Mouse (Mus musculus) heart, postnatal 14 days (tissue): ENCODE measurements around the gene Abhd14b. TPM values are rescaled to one million over a fixed set of nuclear protein-coding genes. Genes with fewer than 3 reads are reported as not detected.
"Not testable (repeated sequence)": the region's sequence is repeated elsewhere in the genome, so short reads cannot be mapped to it uniquely, and the experiment has no call there.

Source experiments
- DNase-seq, 2 experiments: peaks; one replicate each; pipeline ENCODE4 v3.0.0; 2021 to 2022
- intact Hi-C: fragments of 180-260 bp; cut with DNase I; formaldehyde crosslinking; loops from one replicate; pipeline ENCODE4 v1.15.1; 2025
- total RNA-seq, 2 experiments: library from RNA; stranded (reverse); gene quantifications; 2 replicates each; pipeline ENCODE4 v1.2.3; 2021

The Abhd14b gene
- total RNA-seq, 2 experiments from 2014 or later: 6.8 to 8.9 TPM

DNA sequence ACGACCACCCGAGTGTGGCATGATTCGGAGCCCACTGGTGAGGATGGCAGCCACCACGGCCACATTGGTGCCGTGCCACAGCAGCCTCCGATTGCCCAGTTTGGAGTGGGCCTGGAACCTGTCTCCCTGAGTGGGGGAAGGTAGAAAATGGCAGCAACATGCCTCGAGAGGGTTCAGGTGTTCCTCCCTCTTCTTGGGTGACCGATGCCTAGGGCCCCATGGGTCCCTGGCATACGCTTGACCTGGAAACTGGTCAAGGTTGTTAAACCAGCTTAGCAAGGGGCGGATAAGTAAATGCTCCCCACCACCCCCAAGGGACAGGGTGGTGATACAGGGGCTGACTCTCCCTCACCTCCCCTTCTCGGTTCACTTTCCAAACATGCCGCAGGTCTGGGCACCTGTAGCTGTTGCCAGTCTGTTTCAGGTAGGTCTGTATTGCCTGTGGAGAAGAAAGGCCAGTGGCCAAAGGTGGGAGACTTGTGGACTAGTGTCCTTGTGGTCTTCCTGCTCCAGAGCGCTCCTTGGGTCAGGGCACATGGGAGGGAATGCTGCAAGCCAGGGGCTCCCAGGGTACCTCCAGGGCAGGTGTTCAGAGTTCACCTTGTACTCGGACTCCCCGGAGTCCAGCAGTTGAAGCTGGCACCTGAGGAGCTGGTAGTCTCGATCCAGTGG lies 26.0 kb downstream of the Abhd14b start:
- peak; percentile 4 to 5 for DNase-seq
- intact Hi-C loops: no loop called here

DNA sequence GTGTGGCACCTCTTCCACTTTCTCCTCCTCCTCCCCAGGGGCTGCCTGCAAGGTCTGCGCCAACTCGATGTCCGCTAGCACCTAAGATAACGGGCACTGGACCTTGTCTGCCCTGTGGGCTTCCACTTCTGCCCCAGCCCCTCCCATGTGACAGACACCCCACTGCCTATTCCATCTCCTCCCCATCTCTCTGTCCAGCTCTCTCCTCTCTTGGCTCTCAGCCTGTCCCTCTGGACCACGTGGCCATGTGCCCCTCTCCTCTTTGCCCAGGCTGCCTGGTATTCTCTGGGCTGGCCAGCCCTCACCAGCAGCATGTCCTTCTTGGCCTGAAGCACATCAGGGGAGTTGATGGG lies 26.5 kb downstream of the Abhd14b start:
- intact Hi-C loops: loop anchor here (2.0 kb wide), 1 partner anchor 45 kb away; the partner anchor contains the start of gene Rpl29
- peak; percentile 3 to 5 for DNase-seq

DNA sequence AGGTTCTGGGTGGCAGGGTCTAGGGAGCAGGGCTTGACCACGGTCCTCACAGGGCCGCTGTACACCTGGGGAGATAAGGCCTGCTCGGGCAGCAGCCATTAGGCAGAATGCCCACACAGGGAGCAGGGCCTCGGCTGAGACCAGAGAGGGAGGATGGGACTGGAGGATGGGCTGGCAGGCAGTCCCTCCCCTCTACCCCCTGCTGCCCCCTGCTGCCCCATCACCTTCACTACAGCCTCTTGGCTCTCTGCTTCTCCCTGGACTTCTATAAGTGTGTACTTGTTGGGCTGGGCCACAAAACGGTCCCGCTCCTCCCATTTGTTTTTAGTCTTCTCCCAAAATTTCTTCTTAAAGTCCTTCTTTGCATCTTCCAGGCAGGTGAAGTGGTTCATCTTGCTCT lies 27.2 kb downstream of the Abhd14b start:
- peak; percentile 75 to 81 for DNase-seq
- intact Hi-C loops: loop anchor here (2.0 kb wide), 1 partner anchor 46 kb away; the partner anchor contains the start of gene Rpl29

DNA sequence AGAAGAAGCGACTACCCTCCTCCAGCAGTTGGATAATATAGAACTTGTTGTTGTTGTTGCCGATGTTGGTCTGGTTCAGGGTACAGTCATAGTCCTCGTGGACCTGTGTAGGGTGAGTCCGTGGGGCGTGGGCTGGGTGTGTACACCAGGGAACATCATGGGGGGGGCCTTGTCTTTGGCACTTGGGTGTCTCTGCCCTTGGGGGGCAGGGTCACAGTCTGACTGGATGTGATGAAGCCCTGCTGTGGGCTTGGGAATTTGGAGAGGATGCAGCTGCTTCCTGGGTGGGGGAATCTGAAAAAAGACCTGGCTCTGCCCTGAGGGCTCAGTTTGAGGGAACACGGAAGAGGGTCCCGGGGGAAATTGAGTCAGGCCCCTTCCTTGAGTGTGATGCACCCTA lies 27.8 kb downstream of the Abhd14b start:
- DNase-seq: peak; percentile 48 to 56
- intact Hi-C loops: loop anchor here (2.0 to 5.0 kb wide), 3 partner anchors 46 to 168 kb away; partner anchors contain the start of genes Dusp7 and Rpl29

DNA sequence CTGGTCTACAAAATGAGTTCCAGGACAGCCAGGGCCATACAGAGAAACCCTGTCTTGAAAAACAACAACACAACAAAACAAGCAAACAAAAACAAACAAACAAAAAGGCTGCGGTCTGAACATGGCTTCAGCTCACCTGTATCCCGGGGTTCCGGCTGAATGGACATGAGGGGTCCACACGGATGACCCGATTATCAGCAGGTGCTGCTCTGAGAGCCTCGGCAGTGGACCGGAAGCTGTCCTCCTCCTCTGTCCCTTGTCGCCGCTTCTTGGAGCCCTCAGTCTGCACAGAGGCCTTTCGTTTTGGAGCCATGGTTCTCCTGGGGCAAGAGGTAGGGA lies 28.4 kb downstream of the Abhd14b start, which contains the start of gene Rrp9:
Gene Rrp9, plus strand, starts transcription at position 301 of the 339 bp plus-strand sequence.
- intact Hi-C loops: loop anchor here (1.0 to 5.0 kb wide), 5 partner anchors 27 to 187 kb away; partner anchors contain the start of genes Dusp7 and Rpl29
- DNase-seq: no peak

DNA sequence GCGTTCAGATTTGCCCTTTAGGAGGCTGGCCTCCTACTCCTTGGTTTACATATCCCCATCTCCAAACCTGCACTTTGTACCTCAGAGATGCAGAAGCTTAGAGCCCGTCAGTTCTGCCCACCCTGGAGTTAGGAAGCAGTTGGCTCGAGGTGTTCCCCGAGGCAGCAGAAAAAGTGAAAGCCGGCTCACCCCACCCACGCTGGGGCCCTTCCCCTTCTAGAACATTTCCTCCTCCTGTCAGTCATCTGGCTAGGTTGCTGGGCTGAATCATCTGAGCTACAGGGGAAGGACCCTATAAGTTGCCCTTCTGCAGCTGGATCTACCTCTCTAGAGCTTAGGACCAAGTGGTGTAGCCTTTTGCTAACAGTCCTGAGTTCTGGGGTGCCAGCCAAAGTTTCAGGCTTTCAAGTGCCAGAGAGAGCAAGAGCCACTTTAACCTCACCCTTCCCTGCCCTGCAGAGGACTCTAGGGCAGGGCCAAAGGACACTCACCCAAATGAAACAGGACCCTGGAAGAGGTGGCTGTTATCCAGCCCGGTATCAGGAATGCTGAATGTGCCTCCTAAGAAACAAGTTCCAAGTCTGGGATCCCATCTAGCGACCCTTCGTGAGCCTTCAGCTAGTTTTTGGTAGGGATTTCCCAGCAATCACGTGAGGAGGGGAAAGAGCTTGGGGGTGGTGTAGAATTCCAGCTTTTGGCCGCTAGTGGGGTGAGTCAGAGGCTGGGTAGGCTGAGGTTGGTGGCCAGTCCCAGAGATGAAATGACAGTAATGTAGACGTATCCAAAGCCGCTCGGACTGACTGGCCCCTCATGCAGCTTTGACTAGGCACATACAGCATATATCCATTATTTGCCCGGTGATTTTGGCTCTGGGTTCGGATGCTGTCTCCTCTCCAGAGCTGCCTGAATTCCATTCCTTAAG lies 29.0 kb downstream of the Abhd14b start:
- intact Hi-C loops: loop anchor here (1.0 to 5.0 kb wide), 4 partner anchors 28 to 187 kb away; partner anchors contain the start of gene Dusp7
- DNase-seq: peak; percentile 63 to 68

DNA sequence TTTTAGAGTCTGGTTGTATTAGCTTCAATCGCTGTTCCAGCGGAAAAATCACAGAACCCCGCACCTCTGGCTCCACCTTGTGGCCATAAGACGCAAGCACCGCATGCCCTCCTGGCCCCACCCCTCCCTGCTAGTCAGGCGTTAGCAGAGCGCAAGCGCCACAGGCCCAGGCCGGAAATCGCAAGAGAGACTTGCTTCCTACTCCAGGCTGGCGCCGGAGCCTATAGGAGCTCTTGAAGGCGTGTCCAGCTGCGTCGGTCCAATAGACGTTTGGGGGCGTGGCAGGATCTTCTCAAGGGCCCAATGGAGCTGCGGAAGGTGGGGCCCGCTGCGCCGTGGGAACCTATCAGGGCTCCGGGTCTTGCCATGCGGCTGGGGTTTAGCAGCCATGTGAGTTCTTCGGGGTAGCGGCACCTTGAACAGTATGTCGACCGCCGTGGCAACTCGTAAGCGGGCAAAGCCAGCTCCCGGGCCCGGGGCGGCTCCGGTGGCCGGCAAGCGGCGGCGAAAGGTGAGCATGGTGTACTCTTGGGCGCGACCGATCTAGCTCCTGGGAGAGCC lies 29.7 kb downstream of the Abhd14b start, which contains the start of gene Parp3:
Gene Parp3, minus strand, starts transcription at position 26 of the 561 bp plus-strand sequence.
- intact Hi-C loops: loop anchor here (1.0 to 5.0 kb wide), 4 partner anchors 29 to 188 kb away; partner anchors contain the start of gene Dusp7
- DNase-seq: peak; percentile 97 to 98

DNA sequence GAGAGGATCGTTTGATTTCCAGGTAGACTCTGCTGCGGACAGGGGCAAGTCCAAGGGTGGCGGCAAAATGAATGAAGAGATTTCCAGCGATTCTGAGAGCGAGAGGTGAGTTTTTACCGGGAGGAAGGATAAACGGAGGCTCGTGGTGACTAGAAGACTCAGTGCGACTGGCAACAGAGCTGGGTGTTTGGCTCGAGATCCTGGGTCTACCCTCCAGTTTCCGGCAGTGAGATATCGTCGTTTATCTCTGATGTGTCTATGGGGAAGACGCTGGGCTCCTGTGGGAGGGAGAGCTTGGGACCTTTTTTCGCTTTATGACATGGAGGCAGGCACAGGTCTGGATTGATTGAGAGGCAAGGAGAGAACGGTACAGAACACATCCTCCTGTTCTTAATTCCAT lies 30.4 kb downstream of the Abhd14b start:
- no peak for DNase-seq
- intact Hi-C loops: loop anchor here (2.0 to 5.0 kb wide), 3 partner anchors 110 to 189 kb away; partner anchors contain the start of gene Dusp7

DNA sequence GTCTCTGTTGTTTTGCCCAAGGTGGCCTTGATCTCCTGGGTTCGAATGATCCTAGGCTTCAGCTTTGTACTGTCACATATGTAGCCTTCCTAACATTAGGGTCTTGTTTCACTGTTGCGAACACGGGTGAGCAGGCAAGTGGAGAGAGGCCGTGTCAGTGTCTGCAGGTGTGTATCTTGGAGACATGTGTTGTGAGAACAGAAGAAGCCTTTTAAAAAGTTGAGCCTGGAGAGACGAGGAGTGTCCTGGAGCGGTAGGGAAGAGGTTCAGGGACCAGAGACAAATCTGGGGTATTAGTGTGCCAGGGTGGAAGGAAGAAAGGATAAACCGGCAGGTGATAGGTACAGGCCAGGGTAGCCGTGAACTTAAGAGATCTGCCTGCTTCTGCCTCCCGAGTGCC lies 30.8 kb downstream of the Abhd14b start:
- intact Hi-C loops: loop anchor here (5.0 kb wide), 2 partner anchors 111 to 171 kb away; partner anchors contain the start of gene Dusp7
- no peak for DNase-seq

DNA sequence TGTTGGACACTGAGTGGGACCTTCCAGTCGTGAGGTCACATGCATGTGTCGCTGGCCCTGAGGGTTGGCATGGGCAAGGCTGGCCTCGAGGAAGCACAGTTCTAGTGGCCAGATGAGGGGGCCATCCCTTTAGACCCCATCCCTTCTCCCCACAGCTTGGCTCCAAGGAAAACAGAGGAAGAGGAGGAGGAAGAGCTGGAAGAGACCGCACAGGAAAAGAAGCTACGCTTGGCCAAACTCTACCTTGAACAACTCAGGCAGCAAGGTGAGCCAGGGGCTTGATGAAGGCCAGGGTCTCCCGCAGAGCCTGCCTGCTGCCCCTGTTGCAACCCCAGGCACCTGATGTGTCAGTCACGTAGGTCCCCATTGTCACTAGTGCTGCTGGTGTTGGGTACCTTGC lies 33.3 kb downstream of the Abhd14b start:
- no peak for DNase-seq
- intact Hi-C loops: no loop called here

DNA sequence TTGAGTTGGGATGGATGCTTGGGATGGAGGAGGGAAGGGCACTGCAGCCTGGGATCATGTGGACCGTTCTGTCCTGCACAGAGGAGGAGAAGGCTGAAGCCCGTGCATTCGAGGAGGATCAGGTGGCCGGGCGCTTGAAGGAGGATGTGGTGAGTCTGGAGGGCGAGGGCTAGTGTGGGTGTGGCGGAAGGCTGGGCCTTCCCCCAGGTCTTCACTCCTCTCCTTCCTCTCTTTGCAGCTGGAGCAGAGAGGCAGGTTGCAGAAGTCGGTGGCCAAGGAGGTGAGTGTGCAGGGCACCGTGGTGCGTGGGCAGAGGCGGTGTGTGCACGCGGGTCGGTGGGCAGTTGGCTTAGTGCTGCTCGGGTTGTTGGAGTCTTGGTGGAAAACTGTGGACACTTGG lies 33.8 kb downstream of the Abhd14b start:
- DNase-seq: no peak
- intact Hi-C loops: no loop called here

DNA sequence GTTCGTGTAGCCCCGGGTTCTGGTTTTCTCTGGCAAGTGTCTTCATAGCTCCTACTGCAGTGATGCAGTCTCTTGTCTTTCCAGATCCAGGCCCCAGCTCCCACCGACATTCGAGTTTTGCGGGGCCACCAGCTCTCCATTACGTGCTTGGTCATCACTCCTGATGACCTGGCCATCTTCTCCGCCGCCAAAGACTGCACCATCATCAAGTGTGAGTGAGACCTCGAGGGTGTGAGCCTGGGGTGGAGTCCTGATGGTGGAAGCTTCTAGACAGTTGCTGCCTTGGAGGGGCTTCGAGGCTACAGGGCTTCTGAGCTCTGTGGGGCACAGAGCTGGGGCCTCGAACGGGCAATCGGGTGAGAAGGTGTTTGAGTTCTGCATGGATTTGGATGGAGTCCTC lies 34.4 kb downstream of the Abhd14b start:
- intact Hi-C loops: no loop called here
- peak in 1 of 2 experiments; percentile 0 for DNase-seq

DNA sequence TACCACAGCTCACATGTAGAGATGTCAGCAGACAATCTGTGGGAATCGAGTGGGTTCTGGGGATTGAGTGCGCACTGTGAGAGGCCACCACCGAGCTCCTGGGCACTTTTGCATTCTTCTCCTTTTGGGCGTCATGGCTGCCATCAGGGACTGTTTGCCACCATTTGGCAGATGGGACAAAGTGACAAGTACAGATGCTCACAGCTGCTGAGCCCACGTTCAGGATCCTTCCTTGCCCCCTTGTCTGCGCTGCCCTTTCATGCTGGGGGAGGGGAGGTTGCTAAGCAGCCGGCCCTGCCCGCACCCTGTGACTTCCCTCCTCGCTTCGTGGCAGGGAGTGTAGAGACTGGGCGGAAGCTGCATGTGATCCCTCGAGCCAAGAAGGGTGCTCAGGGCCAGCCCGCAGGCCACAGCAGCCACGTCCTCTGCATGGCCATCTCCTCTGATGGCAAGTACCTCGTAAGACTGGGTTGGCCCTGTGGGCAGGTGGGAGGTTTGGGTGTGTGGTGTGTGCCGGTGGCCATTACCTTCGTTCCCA lies 35.4 kb downstream of the Abhd14b start:
- DNase-seq: no peak

DNA sequence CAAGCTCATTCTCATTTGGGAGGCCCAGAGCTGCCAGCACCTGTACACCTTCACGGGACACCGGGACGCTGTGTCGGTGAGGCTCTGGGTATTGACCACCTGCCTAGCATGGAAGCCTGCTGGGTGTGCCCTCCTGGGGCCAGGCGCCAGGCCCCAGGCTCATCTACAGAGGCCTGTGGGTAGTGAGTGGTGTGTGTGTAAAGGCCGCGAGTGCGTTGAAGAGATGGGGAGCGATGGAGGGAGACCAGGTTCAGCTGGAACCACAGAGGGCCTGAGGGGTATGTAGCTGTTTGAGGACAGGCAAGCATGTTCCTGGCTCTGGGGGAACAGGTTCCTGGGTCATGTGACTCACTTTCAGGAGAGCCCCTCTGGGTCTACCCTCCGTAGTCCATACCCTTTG lies 35.9 kb downstream of the Abhd14b start:
- peak in 1 of 2 experiments; percentile 0 for DNase-seq
- intact Hi-C loops: no loop called here

More for the DNA sequence above, 35.4 kb downstream of the Abhd14b start:
- intact Hi-C loops: no loop called here

DNA sequence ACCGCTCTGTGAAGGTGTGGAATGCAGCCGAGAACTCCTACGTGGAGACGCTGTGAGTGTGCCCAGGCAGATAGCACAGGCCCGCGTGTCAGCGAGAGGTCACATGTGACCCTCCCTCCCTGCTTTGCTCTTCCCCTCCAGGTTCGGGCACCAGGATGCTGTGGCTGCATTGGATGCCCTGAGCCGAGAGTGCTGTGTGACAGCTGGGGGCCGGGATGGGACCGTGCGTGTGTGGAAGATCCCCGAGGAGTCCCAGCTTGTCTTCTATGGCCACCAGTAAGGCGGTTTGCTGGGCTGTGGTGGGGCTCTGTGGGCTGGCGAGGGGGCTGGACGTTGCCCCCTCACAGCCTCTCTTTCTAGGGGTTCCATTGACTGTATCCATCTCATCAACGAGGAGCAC lies 36.3 kb downstream of the Abhd14b start:
- peak in 1 of 2 experiments; percentile 0 for DNase-seq
- intact Hi-C loops: no loop called here

DNA sequence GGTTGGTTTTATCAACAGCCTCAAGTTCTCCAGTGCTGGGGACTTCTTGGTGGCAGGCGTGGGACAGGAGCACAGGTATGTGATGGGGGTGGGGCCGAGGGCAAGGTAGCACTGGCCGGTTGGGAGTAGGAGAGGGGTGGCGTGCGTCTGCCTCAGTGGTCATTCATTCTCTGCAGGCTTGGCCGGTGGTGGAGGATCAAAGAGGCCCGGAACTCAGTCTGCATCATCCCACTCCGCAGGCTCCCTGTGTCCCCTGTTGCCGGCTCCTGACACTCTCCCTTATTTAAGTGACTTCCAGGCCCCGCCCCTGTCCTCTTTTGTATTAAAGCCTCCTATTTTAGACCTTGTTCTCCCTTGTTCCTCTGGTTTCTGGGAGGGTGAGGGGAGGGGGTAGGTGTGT lies 37.8 kb downstream of the Abhd14b start:
- DNase-seq: no peak
- intact Hi-C loops: no loop called here

DNA sequence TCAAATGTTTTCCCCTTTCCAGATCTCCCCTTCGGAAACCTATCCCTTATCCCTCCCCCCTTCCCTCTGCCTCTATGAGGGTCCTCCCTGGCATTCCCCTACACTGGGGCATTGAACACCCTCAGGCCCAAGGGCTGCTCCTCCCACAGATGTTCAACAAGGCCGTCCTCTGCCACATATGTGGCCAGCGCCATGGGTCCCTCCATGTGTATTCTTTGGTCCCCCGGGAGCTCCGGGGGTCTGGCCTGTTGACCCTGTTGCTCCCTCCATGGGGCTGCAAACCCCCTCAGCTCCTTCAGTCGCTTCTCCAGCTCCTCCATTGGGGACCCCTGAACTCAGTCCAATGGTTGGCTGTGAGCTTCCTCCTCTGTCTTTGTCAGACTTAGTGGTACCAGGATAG lies 40.3 kb downstream of the Abhd14b start:
- intact Hi-C loops, DNase-seq: not testable (repeated sequence)

DNA sequence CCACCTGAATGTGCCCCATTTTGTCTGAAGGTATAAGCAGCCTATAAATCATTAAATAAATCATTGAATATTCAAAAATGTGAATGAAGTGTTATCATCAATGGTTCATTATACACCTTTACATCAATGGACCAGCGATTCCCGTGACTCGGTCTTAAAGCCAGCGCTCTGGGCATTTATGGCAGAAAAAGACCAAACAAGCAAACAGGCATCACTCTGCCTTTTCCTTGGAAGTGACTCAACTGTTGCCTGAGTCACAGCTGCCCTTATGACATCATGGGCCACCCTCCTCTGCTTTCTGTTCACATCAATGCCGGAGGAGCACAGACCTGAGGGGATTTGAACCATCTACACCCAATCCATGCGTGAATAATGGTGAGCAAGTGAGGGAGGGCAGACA lies 52.4 kb downstream of the Abhd14b start, which contains the start of gene Iqcf1:
Gene Iqcf1, plus strand, starts transcription at position 301 of the 400 bp plus-strand sequence.
- intact Hi-C loops: no loop called here
- no peak for DNase-seq

DNA sequence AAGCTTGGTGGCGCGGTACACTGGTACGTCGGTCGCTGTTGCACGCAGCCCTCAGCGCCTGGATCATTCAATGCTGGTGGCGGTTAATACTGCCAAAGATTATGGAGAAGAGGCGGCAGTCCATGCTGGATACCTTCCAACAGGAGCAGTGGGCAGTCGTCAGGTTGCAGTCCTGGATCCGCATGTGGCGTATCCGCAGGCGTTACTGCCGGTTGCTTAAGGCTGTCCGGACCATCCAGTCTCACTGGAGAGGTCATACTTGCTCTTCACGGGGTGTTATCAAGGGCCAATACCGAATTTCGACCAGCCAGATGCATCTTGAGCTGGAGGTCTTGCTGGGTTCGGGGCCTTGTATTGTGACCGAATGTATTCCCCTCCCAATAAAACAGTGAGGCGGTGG lies 54.6 kb downstream of the Abhd14b start:
- intact Hi-C loops: no loop called here
- no peak for DNase-seq
